Mouse (Mus musculus) left cerebral cortex, adult 9 months (tissue): ENCODE results near the gene Sult6b1.

Experiments used
- DNase-seq, 2 experiments: peaks; one replicate each; pipeline ENCODE4 v3.0.0; 2022; ENCODE audit warnings: low spot score in 2 of 2

Gene Sult6b1

GRCm38 (mm10) chr17:78885286-78886065 is 21.3 kb downstream of the Sult6b1 start:
- no peak for DNase-seq

GRCm38 (mm10) chr17:78883291-78883690 is 23.5 kb downstream of the Sult6b1 start:
- no peak for DNase-seq

GRCm38 (mm10) chr17:78882401-78883112 is 24.2 kb downstream of the Sult6b1 start, which contains the start of gene Eif2ak2:
TSS of gene Eif2ak2 (minus strand) at chr17:78882573.
- DNase-seq = peak in 1 of 2 experiments; percentile 48

GRCm38 (mm10) chr17:78881878-78882304 is 24.9 kb downstream of the Sult6b1 start:
- DNase-seq = no peak

- DNase-seq = no peak
Measured at GRCm38 (mm10) chr17:78873886-78874285, 32.9 kb downstream of the Sult6b1 start.

- DNase-seq = no peak
Measured at GRCm38 (mm10) chr17:78856243-78856642, 50.5 kb downstream of the Sult6b1 start.

- DNase-seq = no peak
Measured at GRCm38 (mm10) chr17:78842271-78842928, 64.4 kb downstream of the Sult6b1 start.

- no peak for DNase-seq
Measured at GRCm38 (mm10) chr17:78836056-78836455, 70.7 kb downstream of the Sult6b1 start.

- peak; percentile 93 to 96 for DNase-seq
Measured at GRCm38 (mm10) chr17:78834856-78835835, 71.6 kb downstream of the Sult6b1 start, which contains the start of the genes Heatr5b and Gpatch11. TSS of gene Heatr5b (minus strand) at chr17:78835364. TSS of gene Gpatch11 (plus strand) at chr17:78835567.
